Mouse (Mus musculus): ENCODE data around the gene Dnmbp. TPM values are rescaled to one million over a fixed set of nuclear protein-coding genes. Genes with fewer than 3 reads are reported as not detected.
"Not testable (repeated sequence)": the region's sequence is repeated elsewhere in the genome, so short reads cannot be mapped to it uniquely, and the experiment has no call there.

Dnmbp gene
- polyA plus RNA-seq, 1 experiment = 11.4 TPM

DNA sequence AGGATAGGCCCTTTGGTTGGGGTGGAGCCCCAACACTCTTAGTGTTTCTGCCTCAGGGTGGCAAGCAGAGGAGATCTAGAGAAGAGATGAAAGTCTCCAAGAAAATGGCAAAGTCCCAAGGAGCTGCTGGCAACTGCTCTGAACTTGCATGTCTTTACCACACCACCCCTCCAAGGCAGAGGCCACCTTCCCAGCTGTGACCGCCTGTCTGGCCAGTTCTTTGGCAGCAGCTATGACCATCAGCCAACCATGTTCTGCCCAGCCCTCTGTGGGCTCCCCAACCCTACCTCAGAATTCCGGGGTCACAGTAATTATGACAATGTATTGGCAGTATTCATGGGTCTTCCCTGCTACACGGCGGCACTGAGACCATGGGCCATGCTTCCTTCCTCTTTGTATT is 14.9 kb upstream of the Dnmbp start:
- Histone ChIP-seq H3K4me3 (ENCODE audit: insufficient read depth, low read length) (no peak overlapping the region), H3K27ac (ENCODE audit: insufficient read depth, low read length) (no peak overlapping the region), H3K4me1 (ENCODE audit: control insufficient read depth, insufficient read depth, low read length) (peaks cover 4% of the 10 kb centered on the region; the same call in 1 of the 2 replicates)
- TF ChIP-seq CTCF (IDR thresholded peaks at IDR 0.05; ENCODE audit: extremely low read depth, insufficient read depth, low read length) (no peak), POLR2A (IDR thresholded peaks at IDR 0.05; ENCODE audit: extremely low read depth, insufficient read depth, low read length) (no peak)

DNA sequence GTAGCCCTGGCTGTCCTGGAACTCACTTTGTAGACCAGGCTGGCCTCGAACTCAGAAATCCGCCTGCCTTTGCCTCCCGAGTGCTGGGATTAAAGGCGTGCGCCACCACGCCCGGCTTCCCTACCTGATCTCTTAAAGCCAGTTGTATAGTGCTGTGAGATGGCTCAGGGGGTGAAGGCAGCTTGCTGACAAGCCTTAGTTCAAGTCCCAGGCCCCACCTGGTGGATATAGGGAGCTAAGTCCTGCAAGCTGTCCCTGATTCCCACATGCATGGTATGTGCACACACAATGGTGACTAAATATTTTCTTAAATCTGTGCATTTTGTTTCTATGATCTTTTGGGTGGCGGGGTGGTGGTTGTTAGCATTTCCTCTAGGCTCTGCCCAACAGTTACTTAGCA is 12.9 kb upstream of the Dnmbp start:
- not testable (repeated sequence) for H3K4me1 ChIP-seq (ENCODE audit: control insufficient read depth, insufficient read depth, low read length); H3K27ac ChIP-seq (ENCODE audit: insufficient read depth, low read length); H3K4me3 ChIP-seq (ENCODE audit: insufficient read depth, low read length)

DNA sequence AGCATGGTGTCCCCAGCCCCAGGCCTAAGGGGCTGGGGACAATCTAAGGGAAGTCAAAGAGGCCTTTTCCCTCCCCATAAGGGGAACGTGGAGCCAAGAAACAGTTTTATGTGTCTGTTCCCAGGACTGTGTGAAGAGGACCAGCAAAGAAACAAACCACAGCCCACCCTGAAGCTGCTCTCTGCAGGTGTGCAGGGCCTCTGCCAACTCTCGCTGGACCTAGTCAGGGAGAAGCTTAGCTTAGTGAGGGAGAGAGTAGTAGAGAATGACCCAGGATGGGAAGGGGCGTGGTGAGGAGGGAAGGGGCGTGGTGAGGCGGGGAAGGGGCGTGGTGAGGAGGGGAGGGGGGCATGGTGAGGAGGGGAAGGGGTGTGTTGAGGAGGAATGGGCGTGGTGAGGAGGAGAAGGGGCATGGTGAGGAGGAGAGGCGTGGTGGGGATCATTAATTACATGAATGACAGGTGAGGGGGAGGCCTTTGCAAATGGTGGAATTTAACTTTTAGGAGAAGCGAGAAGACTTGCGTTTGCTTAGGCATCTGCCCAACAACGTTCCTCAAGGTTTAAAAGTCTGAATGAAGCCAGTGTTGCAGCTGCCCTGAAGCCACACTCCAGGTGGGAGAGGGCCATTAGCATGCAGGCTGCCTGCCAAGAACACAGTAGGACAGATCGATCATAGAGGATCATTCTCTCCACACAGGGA is 9.3 kb upstream of the Dnmbp start:
- Histone ChIP-seq H3K4me3 (ENCODE audit: insufficient read depth, low read length) (no peak overlapping the region), H3K27ac (ENCODE audit: insufficient read depth, low read length) (no peak overlapping the region), H3K4me1 (ENCODE audit: control insufficient read depth, insufficient read depth, low read length) (no peaks in the 10 kb centered on the region)
- TF ChIP-seq POLR2A (IDR thresholded peaks at IDR 0.05; ENCODE audit: extremely low read depth, insufficient read depth, low read length) = no peak
- TF ChIP-seq CTCF (IDR thresholded peaks at IDR 0.05; ENCODE audit: extremely low read depth, insufficient read depth, low read length) = no peak

GRCm38 (mm10) chr19:43944566-43944965 is 4.6 kb upstream of the Dnmbp start:
- no peaks in the 10 kb centered on the region for H3K4me1 ChIP-seq (ENCODE audit: control insufficient read depth, insufficient read depth, low read length)
- no peak for TF ChIP-seq POLR2A (IDR thresholded peaks at IDR 0.05; ENCODE audit: extremely low read depth, insufficient read depth, low read length)
- TF ChIP-seq CTCF (IDR thresholded peaks at IDR 0.05; ENCODE audit: extremely low read depth, insufficient read depth, low read length) = no peak
- H3K4me3 ChIP-seq (ENCODE audit: insufficient read depth, low read length) = no peak overlapping the region
- no peak overlapping the region for H3K27ac ChIP-seq (ENCODE audit: insufficient read depth, low read length)

DNA sequence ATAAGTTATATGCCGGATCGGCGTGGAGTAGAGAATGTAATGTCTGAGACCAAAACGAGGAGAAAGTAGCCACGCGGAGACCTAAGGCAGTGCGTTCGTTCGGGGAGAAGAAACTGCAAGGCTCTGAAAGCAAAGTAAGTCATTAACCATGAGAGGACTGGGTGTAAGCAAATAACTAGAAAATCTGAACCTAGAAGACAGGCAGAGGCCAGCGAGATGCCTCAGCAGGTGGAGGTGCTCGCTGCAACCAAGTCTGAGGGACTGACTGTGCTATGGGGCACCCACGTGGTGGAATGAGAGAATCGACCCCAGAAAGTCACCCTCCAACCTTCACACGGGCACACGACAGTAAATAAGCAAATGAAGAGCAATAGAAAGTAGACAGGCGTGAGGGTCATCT is 3.1 kb upstream of the Dnmbp start:
- TF ChIP-seq POLR2A (IDR thresholded peaks at IDR 0.05; ENCODE audit: extremely low read depth, insufficient read depth, low read length) = no peak
- H3K4me1 ChIP-seq (ENCODE audit: control insufficient read depth, insufficient read depth, low read length) = peaks cover 9% of the 10 kb centered on the region; the same call in 1 of the 2 replicates
- H3K4me3 ChIP-seq (ENCODE audit: insufficient read depth, low read length) = no peak overlapping the region
- no peak overlapping the region for H3K27ac ChIP-seq (ENCODE audit: insufficient read depth, low read length)

DNA sequence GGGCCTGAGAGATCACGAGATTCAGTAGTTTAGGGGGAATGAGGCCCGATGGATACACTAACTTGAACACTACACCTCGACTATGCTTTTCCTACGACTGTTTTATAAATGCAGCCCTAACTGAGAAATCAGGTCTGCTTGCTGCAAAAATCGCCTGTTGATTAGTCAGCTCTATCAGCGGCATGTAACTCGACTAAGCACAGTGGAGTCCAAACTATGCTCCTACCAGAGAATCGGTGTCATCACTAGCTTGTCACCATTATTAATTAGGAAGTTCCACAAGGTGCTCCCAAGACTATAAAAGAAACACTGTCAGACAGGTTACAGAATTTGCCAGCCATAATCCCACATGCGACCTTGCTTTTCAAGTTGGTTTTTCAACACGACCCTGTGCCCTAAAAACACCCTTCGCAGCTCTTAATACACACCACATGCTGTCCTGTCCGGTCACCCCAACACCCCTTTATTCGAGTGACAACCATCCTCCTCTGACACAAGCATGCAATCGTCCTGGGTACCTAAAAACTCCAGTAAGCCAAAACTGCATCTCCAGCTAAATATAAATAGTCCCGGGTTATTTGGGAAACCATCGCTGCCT is 721 bp downstream of the Dnmbp start:
- no peak for TF ChIP-seq CTCF (IDR thresholded peaks at IDR 0.05; ENCODE audit: extremely low read depth, insufficient read depth, low read length)
- TF ChIP-seq POLR2A (IDR thresholded peaks at IDR 0.05; ENCODE audit: extremely low read depth, insufficient read depth, low read length) = no peak
- H3K4me1 ChIP-seq (ENCODE audit: control insufficient read depth, insufficient read depth, low read length) = peaks cover 11% of the 10 kb centered on the region
- H3K4me3 ChIP-seq (ENCODE audit: insufficient read depth, low read length) = peak overlapping the region; percentile 46
- H3K27ac ChIP-seq (ENCODE audit: insufficient read depth, low read length) = no peak overlapping the region

DNA sequence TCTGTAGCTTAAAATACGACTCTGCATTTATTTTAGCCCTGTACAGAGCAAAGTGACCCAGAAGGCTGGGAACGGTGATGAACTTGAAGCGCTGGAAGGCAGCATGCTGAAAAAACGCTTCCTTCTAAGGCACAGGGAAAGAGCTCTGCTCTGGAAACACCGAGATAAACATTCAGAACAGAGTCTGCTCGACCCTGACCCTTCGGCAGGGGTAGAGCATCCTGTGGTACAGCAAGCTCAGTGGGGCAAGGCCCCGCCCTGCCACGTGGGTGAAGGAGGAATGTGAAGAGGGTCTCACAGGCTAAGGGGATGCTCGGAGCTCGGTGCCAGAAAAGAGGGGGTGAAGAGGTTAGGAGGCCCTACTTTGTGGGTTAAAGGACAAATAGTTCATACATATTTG is 1.6 kb downstream of the Dnmbp start:
- no peak overlapping the region for H3K27ac ChIP-seq (ENCODE audit: insufficient read depth, low read length)
- H3K4me1 ChIP-seq (ENCODE audit: control insufficient read depth, insufficient read depth, low read length) = peaks cover 11% of the 10 kb centered on the region
- H3K4me3 ChIP-seq (ENCODE audit: insufficient read depth, low read length) = peak overlapping the region; percentile 46; the same call in 1 of the 2 replicates
- TF ChIP-seq POLR2A (IDR thresholded peaks at IDR 0.05; ENCODE audit: extremely low read depth, insufficient read depth, low read length) (no peak), CTCF (IDR thresholded peaks at IDR 0.05; ENCODE audit: extremely low read depth, insufficient read depth, low read length) (no peak)

GRCm38 (mm10) chr19:43930926-43931325 is 9.1 kb downstream of the Dnmbp start:
- Histone ChIP-seq H3K4me3 (ENCODE audit: insufficient read depth, low read length) (no peak overlapping the region), H3K4me1 (ENCODE audit: control insufficient read depth, insufficient read depth, low read length) (peaks cover 8% of the 10 kb centered on the region), H3K27ac (ENCODE audit: insufficient read depth, low read length) (no peak overlapping the region)
- TF ChIP-seq POLR2A (IDR thresholded peaks at IDR 0.05; ENCODE audit: extremely low read depth, insufficient read depth, low read length) (no peak), CTCF (IDR thresholded peaks at IDR 0.05; ENCODE audit: extremely low read depth, insufficient read depth, low read length) (no peak)

- no peak for TF ChIP-seq CTCF (IDR thresholded peaks at IDR 0.05; ENCODE audit: extremely low read depth, insufficient read depth, low read length)
- TF ChIP-seq POLR2A (IDR thresholded peaks at IDR 0.05; ENCODE audit: extremely low read depth, insufficient read depth, low read length) = no peak
- Histone ChIP-seq H3K27ac (ENCODE audit: insufficient read depth, low read length) (no peak overlapping the region), H3K4me3 (ENCODE audit: insufficient read depth, low read length) (no peak overlapping the region), H3K4me1 (ENCODE audit: control insufficient read depth, insufficient read depth, low read length) (peaks cover 8% of the 10 kb centered on the region)
Observed at GRCm38 (mm10) chr19:43930366-43930765, 9.6 kb downstream of the Dnmbp start.

GRCm38 (mm10) chr19:43929869-43930268 is 10.1 kb downstream of the Dnmbp start:
- TF ChIP-seq CTCF (IDR thresholded peaks at IDR 0.05; ENCODE audit: extremely low read depth, insufficient read depth, low read length) = no peak
- TF ChIP-seq POLR2A (IDR thresholded peaks at IDR 0.05; ENCODE audit: extremely low read depth, insufficient read depth, low read length) = no peak
- Histone ChIP-seq H3K4me1 (ENCODE audit: control insufficient read depth, insufficient read depth, low read length) (peaks cover 8% of the 10 kb centered on the region), H3K4me3 (ENCODE audit: insufficient read depth, low read length) (no peak overlapping the region), H3K27ac (ENCODE audit: insufficient read depth, low read length) (no peak overlapping the region)
